Comparison of ENCODE assay signal across 7 mouse cellular contexts in genomic region chr3:145757844-145758243, GRCm38 (mm10). TPM values are rescaled to one million over a fixed set of nuclear protein-coding genes. Genes with fewer than 3 reads are reported as not detected.
DNase-seq lines count a peak whose midpoint lies in the region; ATAC-seq and TF ChIP-seq lines count a peak whose summit lies in the region.

No protein-coding gene starts in this region.

- intact Hi-C loops in left cerebral cortex, postnatal 25 days (cut with DNase I) = loop anchor here (2.0 kb wide), 1 partner anchor 107 kb away; no protein-coding TSS in a partner anchor

- DNase-seq in lung, postnatal 0 days (ENCODE audit: low spot score) = no peak
- no peak for DNase-seq in lung, adult 18-20 months
- DNase-seq in embryo, embryonic 10.5 days (ENCODE audit: low spot score) = no peak
- no peak for DNase-seq in left cerebral cortex, postnatal 25 days (ENCODE audit: low spot score in 2 of 2)

- H3K4me3 ChIP-seq in lung, postnatal 0 days (ENCODE audit: low read depth, low read length) = peak overlapping the region; percentile 51; the same call in 1 of the 2 replicates
- no peak overlapping the region for H3K4me3 ChIP-seq in hindbrain, embryonic 12.5 days
- H3K4me3 ChIP-seq in liver, embryonic 12.5 days = peak overlapping the region; percentile 65
- H3K4me3 ChIP-seq in stomach, embryonic 16.5 days (replicated peaks; ENCODE audit: low read length) = no peak overlapping the region; the same call in 1 of the 2 replicates

- no peak overlapping the region for H3K4me2 ChIP-seq in lung, postnatal 0 days (replicated peaks; ENCODE audit: low read depth, low read length)
- H3K4me2 ChIP-seq in hindbrain, embryonic 12.5 days (replicated peaks) = peak overlapping the region; percentile 95
- peak overlapping the region; percentile 97 for H3K4me2 ChIP-seq in liver, embryonic 12.5 days
- H3K4me2 ChIP-seq in stomach, embryonic 16.5 days (ENCODE audit: low read depth, low read length) = peak overlapping the region; percentile 100

- 38% methylated on average over 4 of the region's 4 CpGs for WGBS in lung, postnatal 0 days
- 51% methylated on average over 4 of the region's 4 CpGs for WGBS in hindbrain, embryonic 12.5 days
- WGBS in liver, embryonic 12.5 days (ENCODE audit: insufficient replicate concordance) = 17% methylated on average over 4 of the region's 4 CpGs
- WGBS in stomach, embryonic 16.5 days = 40% methylated on average over 4 of the region's 4 CpGs

- no peaks in the 10 kb centered on the region for H3K9me3 ChIP-seq in lung, postnatal 0 days (ENCODE audit: low read length)
- no peaks in the 10 kb centered on the region for H3K9me3 ChIP-seq in hindbrain, embryonic 12.5 days (replicated peaks)
- H3K9me3 ChIP-seq in liver, embryonic 12.5 days (replicated peaks) = no peaks in the 10 kb centered on the region
- no peaks in the 10 kb centered on the region for H3K9me3 ChIP-seq in stomach, embryonic 16.5 days (replicated peaks; ENCODE audit: control insufficient read depth, low read length)

- H3K9ac ChIP-seq in lung, postnatal 0 days (replicated peaks; ENCODE audit: low read depth) = no peak overlapping the region
- no peak overlapping the region; the same call in 1 of the 2 replicates for H3K9ac ChIP-seq in hindbrain, embryonic 12.5 days
- peak overlapping the region; percentile 75 for H3K9ac ChIP-seq in liver, embryonic 12.5 days
- no peak overlapping the region for H3K9ac ChIP-seq in stomach, embryonic 16.5 days (ENCODE audit: low read length)

- H3K4me1 ChIP-seq in lung, postnatal 0 days (ENCODE audit: insufficient read depth, low read depth, low read length) = peaks cover 8% of the 10 kb centered on the region; the same call in 1 of the 2 replicates
- peaks cover 7% of the 10 kb centered on the region for H3K4me1 ChIP-seq in hindbrain, embryonic 12.5 days
- peaks cover 68% of the 10 kb centered on the region for H3K4me1 ChIP-seq in liver, embryonic 12.5 days
- H3K4me1 ChIP-seq in stomach, embryonic 16.5 days (ENCODE audit: control insufficient read depth, insufficient read depth, low read length) = peaks cover 7% of the 10 kb centered on the region

- H3K27ac ChIP-seq in lung, postnatal 0 days (ENCODE audit: low read length) = no peak overlapping the region
- H3K27ac ChIP-seq in hindbrain, embryonic 12.5 days = no peak overlapping the region
- peak overlapping the region; percentile 66; the same call in 1 of the 2 replicates for H3K27ac ChIP-seq in liver, embryonic 12.5 days
- H3K27ac ChIP-seq in stomach, embryonic 16.5 days (ENCODE audit: low read length) = no peak overlapping the region

- H3K36me3 ChIP-seq in lung, postnatal 0 days (ENCODE audit: insufficient read depth, low read length) = no peaks in the 10 kb centered on the region
- H3K36me3 ChIP-seq in hindbrain, embryonic 12.5 days = no peaks in the 10 kb centered on the region
- no peaks in the 10 kb centered on the region for H3K36me3 ChIP-seq in liver, embryonic 12.5 days
- H3K36me3 ChIP-seq in stomach, embryonic 16.5 days (ENCODE audit: control insufficient read depth, insufficient read depth, low read length) = no peaks in the 10 kb centered on the region

- TF ChIP-seq EP300 in lung, postnatal 0 days (IDR thresholded peaks at IDR 0.05) = no peak

- no peaks in the 10 kb centered on the region; the same call in 1 of the 2 replicates for H3K27me3 ChIP-seq in lung, postnatal 0 days (replicated peaks; ENCODE audit: insufficient read depth, low read length)
- peaks cover 5% of the 10 kb centered on the region for H3K27me3 ChIP-seq in hindbrain, embryonic 12.5 days
- peaks cover 34% of the 10 kb centered on the region for H3K27me3 ChIP-seq in liver, embryonic 12.5 days (replicated peaks)
- H3K27me3 ChIP-seq in stomach, embryonic 16.5 days (ENCODE audit: control insufficient read depth, insufficient read depth, low read length) = peaks cover 15% of the 10 kb centered on the region

- TF ChIP-seq CTCF in lung, postnatal 0 days (IDR thresholded peaks at IDR 0.05) = no peak

- no peak for ATAC-seq in lung, postnatal 0 days
- ATAC-seq in hindbrain, embryonic 12.5 days (ENCODE audit: low FRiP score) = no peak
- ATAC-seq in liver, embryonic 12.5 days = peak; percentile 84
- no peak for ATAC-seq in stomach, embryonic 16.5 days (ENCODE audit: insufficient read depth, low FRiP score)

RNA-seq across cellular contexts. Expression of gene Ddah1, which starts 0.6 kb away (rescaled TPM):
- 20.2 and 20.7 TPM in 2 replicates for polyA plus RNA-seq in lung, postnatal 0 days (2015; fragmentation: Nextera tagmentation; extraction: Ambion mirVana)
- polyA plus RNA-seq in hindbrain, embryonic 12.5 days (2016; fragmentation: Nextera tagmentation; extraction: Ambion mirVana) = 46.8 and 53.8 TPM in 2 replicates
- polyA plus RNA-seq in liver, embryonic 12.5 days (2016; fragmentation: Nextera tagmentation; extraction: Ambion mirVana) = 31.9 and 36.4 TPM in 2 replicates
- 12.0 and 17.7 TPM in 2 replicates for polyA plus RNA-seq in stomach, embryonic 16.5 days (2015; fragmentation: Nextera tagmentation; extraction: Ambion mirVana)
- 10 to 100 TPM; 63.8 to 65.5 TPM for total RNA-seq in left cerebral cortex, postnatal 25 days (2021)

Comparison
In these comparisons a context has a peak if more than half of its experiments do, and no peak if none do; other contexts are left out.
1. H3K4me3 ChIP-seq: peak in lung, postnatal 0 days (single experiment) and liver, embryonic 12.5 days (single experiment); none in hindbrain, embryonic 12.5 days (single experiment) and stomach, embryonic 16.5 days (single experiment).